ENCODE assay signal across 28 mouse cellular contexts in genomic region chr13:114857525-114857924, GRCm38 (mm10).
"Had no signal": no experiment of that assay in that cellular context is flagged by ENCODE, and none has a peak within 500 bp of the region (broad histone marks: within the 10 kb centered on the region; RNA-seq: fewer than 3 reads in every experiment).

No protein-coding gene starts in this region.

- H3K9ac ChIP-seq: forebrain, embryonic 15.5 days; forebrain, postnatal 0 days; heart, embryonic 13.5 days; heart, embryonic 15.5 days; hindbrain, embryonic 12.5 days; hindbrain, embryonic 14.5 days; kidney, embryonic 15.5 days; limb, embryonic 13.5 days; limb, embryonic 15.5 days had no signal

- ATAC-seq: forebrain, embryonic 15.5 days; forebrain, postnatal 0 days; hindbrain, embryonic 16.5 days; inflammation-experienced regulatory T-cells, adult 6 months had no signal

- H3K27ac ChIP-seq: forebrain, embryonic 15.5 days; heart, adult 2 months; heart, embryonic 13.5 days; heart, embryonic 15.5 days; hindbrain, embryonic 10.5 days; hindbrain, embryonic 12.5 days; hindbrain, embryonic 14.5 days; kidney, embryonic 15.5 days; kidney, postnatal 0 days; limb, embryonic 13.5 days; limb, embryonic 15.5 days had no signal

- DNase-seq: forebrain, postnatal 0 days; gastrocnemius, postnatal 14 days; gastrocnemius, postnatal 36 days; heart, adult 11 months; heart, adult 2 months; heart, postnatal 14 days; heart, postnatal 36 days; kidney, adult 11 months; kidney, adult 2 months; kidney, adult 9 months; kidney, postnatal 14 days; kidney, postnatal 36 days; layer of hippocampus, adult 9-11 months; layer of hippocampus, postnatal 36 days; left cerebral cortex, postnatal 4 days had no signal

- H3K4me3 ChIP-seq: forebrain, embryonic 15.5 days; heart, adult 2 months; heart, embryonic 13.5 days; heart, embryonic 15.5 days; hindbrain, embryonic 10.5 days; hindbrain, embryonic 12.5 days; kidney, embryonic 15.5 days; limb, embryonic 13.5 days; limb, embryonic 15.5 days had no signal

- H3K4me1 ChIP-seq: limb, embryonic 13.5 days; limb, embryonic 15.5 days had no signal

- H3K27me3 ChIP-seq: forebrain, embryonic 15.5 days; heart, embryonic 13.5 days; heart, embryonic 15.5 days; hindbrain, embryonic 12.5 days; kidney, embryonic 15.5 days; limb, embryonic 13.5 days; limb, embryonic 15.5 days had no signal

- H3K4me2 ChIP-seq: forebrain, embryonic 15.5 days; heart, embryonic 11.5 days; heart, embryonic 13.5 days; heart, embryonic 15.5 days; hindbrain, embryonic 12.5 days; hindbrain, embryonic 14.5 days; kidney, embryonic 15.5 days; limb, embryonic 13.5 days; limb, embryonic 15.5 days had no signal

- H3K36me3 ChIP-seq: forebrain, embryonic 15.5 days; heart, embryonic 13.5 days; heart, embryonic 15.5 days; hindbrain, embryonic 10.5 days; hindbrain, embryonic 12.5 days; kidney, embryonic 15.5 days; limb, embryonic 13.5 days; limb, embryonic 15.5 days had no signal

- H3K9me3 ChIP-seq: forebrain, embryonic 15.5 days; heart, embryonic 13.5 days; heart, embryonic 15.5 days; hindbrain, embryonic 10.5 days; hindbrain, embryonic 12.5 days; kidney, embryonic 15.5 days; limb, embryonic 13.5 days; limb, embryonic 15.5 days had no signal
